Mouse (Mus musculus) activated CD4-positive, CD25-positive, alpha-beta regulatory T cell, adult 4 months (primary cell): Measurements from ENCODE around the gene Phf3. TPM values are rescaled to one million over a fixed set of nuclear protein-coding genes. Genes with fewer than 3 reads are reported as not detected.
"Not testable (repeated sequence)": the region's sequence is repeated elsewhere in the genome, so short reads cannot be mapped to it uniquely, and the experiment has no call there.

ENCODE experiments used
- ATAC-seq: one replicate; pipeline ENCODE4 v1.8.0; 2017
- polyA plus RNA-seq, 2 experiments: library from polyadenylated mRNA; unstranded; fragments of 100-300 nt; shearing (Covaris generic); gene quantifications; one replicate each; pipeline ENCODE4 v1.2.1; 2017

Gene Phf3
- polyA plus RNA-seq, 2 experiments from 2014 or later = 19.3 to 27.9 TPM

- ATAC-seq = no peak
Measured at GRCm38 (mm10) chr1:30819414-30819813, 54.3 kb downstream of the Phf3 start.

DNA sequence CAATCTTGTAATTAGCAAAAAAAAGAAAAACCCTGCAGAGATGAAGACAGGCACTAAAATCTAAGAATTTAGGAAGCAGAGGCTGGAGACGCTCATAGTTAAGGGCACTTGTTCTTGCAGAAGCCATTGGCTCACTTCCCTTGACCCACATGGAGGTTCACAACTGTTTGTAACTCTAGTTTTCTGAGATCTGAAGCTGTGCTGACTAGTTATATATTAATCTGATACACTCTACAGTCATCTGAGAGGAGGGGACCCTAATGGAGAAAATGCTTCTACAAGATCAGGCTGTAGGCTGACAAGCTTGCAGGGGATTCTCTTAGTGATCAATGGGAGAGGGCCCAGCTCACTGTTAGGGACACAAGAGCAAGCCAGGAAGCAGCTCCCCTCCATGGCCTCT is 58.1 kb downstream of the Phf3 start:
- no peak for ATAC-seq

- ATAC-seq = no peak
Measured at GRCm38 (mm10) chr1:30814987-30815386, 58.7 kb downstream of the Phf3 start.

GRCm38 (mm10) chr1:30808101-30808699 is 65.5 kb downstream of the Phf3 start:
- no peak for ATAC-seq

GRCm38 (mm10) chr1:30805688-30806285 is 67.9 kb downstream of the Phf3 start:
- no peak for ATAC-seq

- ATAC-seq = no peak
Measured at GRCm38 (mm10) chr1:30804919-30805318, 68.8 kb downstream of the Phf3 start.

DNA sequence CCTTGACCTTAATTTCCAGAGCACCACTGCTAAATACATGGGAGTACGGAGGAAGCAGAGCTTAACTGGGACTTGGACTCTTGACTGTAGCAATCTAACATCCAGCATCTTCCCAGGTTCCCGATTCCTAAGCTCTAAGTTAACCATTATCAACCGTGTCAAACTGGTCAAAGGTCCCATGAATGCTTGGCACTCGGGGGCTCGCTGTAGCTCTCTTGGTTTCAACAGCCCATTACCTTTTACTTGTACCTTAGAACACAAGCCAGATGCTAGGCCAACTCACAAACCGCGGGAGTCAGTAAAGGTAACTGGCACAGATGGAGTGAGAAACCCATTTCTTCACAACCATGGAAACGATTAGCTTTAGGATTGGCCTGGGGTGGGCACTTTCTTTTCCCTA is 71.8 kb downstream of the Phf3 start:
- ATAC-seq = no peak

DNA sequence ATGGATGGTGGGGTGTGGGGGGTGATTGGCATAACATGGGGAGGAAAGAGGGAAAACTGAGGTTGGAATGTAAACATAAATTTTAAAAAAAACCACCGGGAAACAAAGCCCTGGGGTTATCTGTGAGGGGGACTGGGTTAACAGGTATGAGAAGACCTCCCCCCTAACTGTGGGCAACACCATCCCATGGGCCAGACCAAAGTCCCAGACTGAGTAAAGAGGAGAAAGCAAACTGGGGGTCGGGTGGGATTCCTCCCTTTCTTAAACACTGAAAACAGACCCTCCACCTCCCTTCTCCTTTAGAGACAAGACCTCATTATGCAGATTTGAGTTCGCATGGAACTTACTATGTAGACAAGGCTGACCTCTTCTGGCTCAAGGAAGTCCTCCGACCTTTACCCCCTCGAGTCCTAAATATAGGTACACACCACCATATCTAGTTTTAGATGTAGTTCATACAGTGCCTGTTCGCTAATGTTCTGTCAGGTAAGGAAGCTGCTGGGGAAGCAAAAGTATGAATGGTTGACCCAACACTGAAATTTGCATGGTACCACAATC is 74.4 kb downstream of the Phf3 start:
- no peak for ATAC-seq

DNA sequence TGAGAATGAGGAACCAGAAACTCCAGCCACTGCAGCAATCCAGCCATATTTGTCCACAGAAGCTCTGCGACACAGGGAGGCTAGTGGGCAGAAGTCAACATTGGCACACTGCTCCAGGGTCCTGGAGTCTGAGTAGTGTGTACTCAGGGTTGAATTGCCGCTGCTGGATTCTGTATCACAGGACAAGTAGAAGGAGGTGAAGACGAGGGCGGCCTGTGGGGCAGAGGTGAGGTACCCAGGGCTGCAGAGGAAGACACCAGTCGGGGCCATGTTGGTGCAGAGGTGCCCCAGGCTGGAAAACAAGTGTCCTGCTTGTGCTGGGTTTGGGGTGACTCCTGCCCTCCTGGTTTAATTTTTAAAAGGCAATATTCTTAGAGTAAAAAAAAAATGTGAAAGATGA is 79.1 kb downstream of the Phf3 start:
- no peak for ATAC-seq

DNA sequence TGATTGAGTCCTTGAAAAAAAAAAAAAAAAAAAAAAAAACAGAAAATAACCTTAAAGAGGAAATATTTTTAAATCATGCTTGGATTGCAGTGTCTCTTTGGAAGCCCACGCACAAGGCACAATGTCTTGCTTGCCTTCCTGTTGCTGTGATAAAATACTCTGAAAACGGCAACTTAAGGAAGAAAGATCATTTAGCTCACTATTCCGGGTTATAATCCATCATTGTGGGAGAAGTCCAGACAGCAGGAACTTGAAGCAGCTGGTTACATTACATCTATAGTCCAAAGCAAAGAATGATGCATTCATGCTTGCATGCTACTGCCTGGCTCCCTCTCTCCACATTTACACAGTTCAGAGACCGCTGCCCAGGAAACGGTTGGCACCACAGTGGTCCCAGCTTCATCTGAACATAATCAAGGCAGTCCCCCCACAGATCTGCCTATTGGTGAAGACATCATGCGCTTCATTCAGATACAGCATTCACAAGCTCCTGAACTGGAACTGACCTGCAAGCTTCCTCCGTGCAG is 80.3 kb downstream of the Phf3 start:
- ATAC-seq = no peak

GRCm38 (mm10) chr1:30792935-30793334 is 80.8 kb downstream of the Phf3 start:
- ATAC-seq = no peak

DNA sequence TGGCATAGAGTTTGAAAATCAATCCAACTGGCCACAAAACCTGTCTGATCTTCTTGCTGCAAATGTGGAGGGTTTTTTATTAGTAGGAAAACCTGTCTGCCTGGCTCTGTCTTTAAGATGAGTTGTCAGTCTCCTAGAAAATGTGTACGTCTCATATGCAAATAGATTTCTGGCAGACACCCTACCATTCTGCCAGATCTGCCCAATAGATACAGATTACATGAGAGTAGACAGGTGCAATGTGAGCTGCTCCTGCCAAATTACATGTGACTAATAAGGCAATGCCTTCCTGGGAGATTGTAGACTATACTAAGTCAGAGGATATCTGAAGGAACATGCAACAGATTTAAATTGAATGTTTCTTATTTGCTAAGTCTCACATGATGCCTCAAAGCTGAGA is 83.5 kb downstream of the Phf3 start:
- ATAC-seq = no peak

GRCm38 (mm10) chr1:30789689-30790088 is 84.0 kb downstream of the Phf3 start:
- ATAC-seq = no peak

DNA sequence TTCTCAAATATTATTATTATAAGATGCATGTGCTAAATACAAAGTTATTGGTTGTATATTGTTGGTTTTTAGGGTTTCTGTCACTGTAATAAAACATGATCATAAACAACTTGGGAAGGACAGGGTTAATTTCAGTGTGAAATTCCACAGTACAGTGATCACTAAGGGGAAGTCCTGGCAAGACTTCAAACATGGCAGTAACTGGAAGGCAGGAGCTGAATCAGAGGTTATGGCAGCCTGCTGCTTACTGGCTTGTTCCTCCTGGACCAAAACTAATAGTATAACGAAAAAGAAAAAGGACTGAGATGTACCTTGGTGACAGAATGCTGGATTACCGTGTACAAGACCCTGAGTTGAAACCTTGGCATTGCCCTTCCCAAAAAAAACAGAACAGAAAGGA is 84.7 kb downstream of the Phf3 start:
- ATAC-seq = no peak

DNA sequence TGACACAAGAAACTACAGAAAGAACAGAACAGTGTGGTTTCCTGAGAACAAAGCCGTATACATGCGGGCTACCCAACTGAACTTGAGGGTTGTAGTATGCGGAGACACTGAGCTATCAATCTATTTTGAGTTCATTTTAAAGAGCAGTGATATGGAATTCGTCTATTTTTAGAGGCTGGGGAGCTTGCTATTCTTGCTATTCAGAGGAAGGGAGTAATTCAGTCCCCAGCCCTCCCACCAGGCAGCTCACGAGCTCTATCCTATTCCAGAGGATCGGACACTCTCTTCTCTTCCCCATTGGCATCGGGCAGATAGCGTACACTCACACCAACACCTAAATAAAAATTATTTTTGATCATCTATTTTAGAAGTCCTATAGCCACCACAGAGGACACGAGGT is 87.1 kb downstream of the Phf3 start:
- ATAC-seq = no peak

DNA sequence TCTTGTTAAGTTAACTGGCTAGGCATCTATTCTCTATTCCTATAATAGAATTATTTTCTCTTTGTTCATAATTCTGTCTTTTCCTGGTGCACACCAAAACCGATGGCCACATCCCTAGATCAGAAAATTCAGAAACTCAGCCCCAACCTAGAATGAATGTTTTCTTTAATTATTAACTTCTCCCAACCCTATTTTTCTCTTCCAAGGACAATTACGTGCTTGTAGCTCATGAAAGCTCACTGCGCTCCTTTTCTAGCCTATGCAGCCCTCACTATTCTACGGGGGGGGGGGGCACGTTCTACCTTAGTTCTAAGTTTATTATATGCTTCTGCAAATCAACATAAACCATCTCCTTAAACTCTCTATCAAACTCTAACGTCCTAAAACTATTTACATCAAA is 90.0 kb downstream of the Phf3 start:
- ATAC-seq = no peak

GRCm38 (mm10) chr1:30780293-30780692 is 93.4 kb downstream of the Phf3 start:
- no peak for ATAC-seq

DNA sequence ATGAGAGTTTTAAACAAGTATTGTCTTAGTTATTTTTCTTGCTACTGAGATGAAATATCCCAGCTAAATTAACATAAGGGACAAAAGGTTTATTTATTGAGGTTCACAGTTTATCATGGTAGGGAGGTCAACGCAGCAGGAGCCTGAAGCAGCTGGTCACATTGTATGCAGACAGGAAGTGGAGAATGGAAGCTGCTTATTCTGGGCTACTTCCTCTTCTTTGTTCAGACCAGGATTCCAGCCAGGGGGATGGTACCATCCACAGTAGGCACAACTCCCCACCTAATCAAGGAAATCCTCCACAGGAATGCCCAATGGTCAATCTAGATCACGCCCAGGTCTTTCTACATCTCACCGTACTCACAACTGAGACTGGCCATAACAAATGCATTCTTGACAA is 94.2 kb downstream of the Phf3 start:
- ATAC-seq = no peak

- ATAC-seq = peak; percentile 32
Measured at GRCm38 (mm10) chr1:30778374-30779005, 95.2 kb downstream of the Phf3 start.

GRCm38 (mm10) chr1:30776196-30776595 is 97.5 kb downstream of the Phf3 start:
- no peak for ATAC-seq

DNA sequence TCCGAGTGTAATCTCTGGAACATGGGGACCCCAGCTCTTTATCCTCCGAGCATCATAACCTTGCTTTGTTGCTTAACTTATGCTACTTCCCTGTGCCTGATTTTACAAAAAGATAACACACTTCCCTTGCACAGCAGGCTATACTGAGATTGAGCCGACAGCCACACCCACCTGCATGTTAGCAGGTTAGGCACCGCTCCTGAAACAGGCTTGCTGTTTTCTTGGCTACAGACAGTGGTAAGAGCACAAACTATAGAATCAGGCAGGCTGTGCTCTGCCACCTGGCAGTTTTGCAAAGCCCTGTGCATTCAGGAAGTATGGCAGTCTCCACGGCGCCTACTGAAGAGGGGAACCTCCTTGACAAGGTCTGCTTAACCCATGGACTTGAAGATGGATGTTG is 100.1 kb downstream of the Phf3 start:
- ATAC-seq = no peak

DNA sequence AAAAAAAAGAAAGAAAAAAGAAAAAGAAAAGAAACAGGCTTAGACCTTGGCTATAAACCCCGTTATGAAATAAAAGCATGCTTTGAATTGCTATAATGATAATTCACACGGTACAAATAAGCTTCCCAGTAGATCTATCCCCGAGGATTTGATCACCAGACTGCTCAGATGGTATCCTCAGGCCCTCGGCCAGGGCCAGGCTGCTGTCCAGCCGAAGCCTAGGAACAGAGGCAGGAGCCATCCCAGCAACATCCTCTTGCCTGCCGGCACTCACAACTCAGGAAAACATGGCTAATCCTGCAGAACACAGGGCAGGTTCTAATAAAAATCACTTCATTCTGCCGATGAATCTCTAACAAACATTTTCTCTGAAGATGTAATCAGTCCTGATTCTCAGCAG is 100.9 kb downstream of the Phf3 start:
- ATAC-seq = no peak

- ATAC-seq = no peak
Measured at GRCm38 (mm10) chr1:30771772-30772171, 101.9 kb downstream of the Phf3 start.

- ATAC-seq = not testable (repeated sequence)
Measured at GRCm38 (mm10) chr1:30770599-30770998, 103.1 kb downstream of the Phf3 start.
